Mouse (Mus musculus): ENCODE measurements around the gene Psmg3. TPM values are rescaled to one million over a fixed set of nuclear protein-coding genes. Genes with fewer than 3 reads are reported as not detected.

The Psmg3 gene
- polyA plus RNA-seq, 1 experiment from 2014 or later, result 80.3 TPM

GRCm38 (mm10) chr5:139798168-139798900, 28.4 kb downstream of the Psmg3 start:
- Histone ChIP-seq H3K4me3 (ENCODE audit: low read length) (peak overlapping the region; percentile 8; the same call in 1 of the 2 replicates), H3K27me3 (replicated peaks; ENCODE audit: control insufficient read depth, insufficient read depth, low read length) (no peaks in the 10 kb centered on the region), H3K27ac (ENCODE audit: low read length) (peak overlapping the region; percentile 48; the same call in 1 of the 2 replicates), H3K4me1 (ENCODE audit: control insufficient read depth, insufficient read depth, low read length) (peaks cover 54% of the 10 kb centered on the region), H3K9ac (ENCODE audit: low read depth, low read length) (peak overlapping the region; percentile 25; the same call in 1 of the 2 replicates), H3K36me3 (ENCODE audit: control insufficient read depth, insufficient read depth, low read length) (peaks cover 12% of the 10 kb centered on the region; the same call in 1 of the 2 replicates), H3K4me2 (ENCODE audit: low read depth, low read length) (peak overlapping the region; percentile 31), H3K9me3 (ENCODE audit: control insufficient read depth, low read length) (no peaks in the 10 kb centered on the region)
- no peak for ATAC-seq
- WGBS, result 42% methylated on average over 10 of the region's 12 CpGs

GRCm38 (mm10) chr5:139797473-139798167, 29.1 kb downstream of the Psmg3 start:
- Histone ChIP-seq H3K4me1 (ENCODE audit: control insufficient read depth, insufficient read depth, low read length) (peaks cover 58% of the 10 kb centered on the region), H3K27me3 (replicated peaks; ENCODE audit: control insufficient read depth, insufficient read depth, low read length) (no peaks in the 10 kb centered on the region), H3K36me3 (ENCODE audit: control insufficient read depth, insufficient read depth, low read length) (peaks cover 12% of the 10 kb centered on the region; the same call in 1 of the 2 replicates), H3K9me3 (ENCODE audit: control insufficient read depth, low read length) (no peaks in the 10 kb centered on the region), H3K4me2 (ENCODE audit: low read depth, low read length) (peak overlapping the region; percentile 46), H3K27ac (ENCODE audit: low read length) (peak overlapping the region; percentile 80), H3K4me3 (ENCODE audit: low read length) (peak overlapping the region; percentile 8; the same call in 1 of the 2 replicates), H3K9ac (ENCODE audit: low read depth, low read length) (peak overlapping the region; percentile 50; the same call in 1 of the 2 replicates)
- ATAC-seq, result 0 out of 2 replicates have a peak, but pooled peaks have one; percentile 11
- 35% methylated on average over 11 of the region's 11 CpGs for WGBS

- WGBS, result 9% methylated on average over 13 of the region's 13 CpGs
- Histone ChIP-seq H3K9me3 (ENCODE audit: control insufficient read depth, low read length) (no peaks in the 10 kb centered on the region), H3K9ac (ENCODE audit: low read depth, low read length) (peak overlapping the region; percentile 50), H3K4me2 (ENCODE audit: low read depth, low read length) (peak overlapping the region; percentile 46), H3K4me1 (ENCODE audit: control insufficient read depth, insufficient read depth, low read length) (peaks cover 63% of the 10 kb centered on the region), H3K27me3 (replicated peaks; ENCODE audit: control insufficient read depth, insufficient read depth, low read length) (no peaks in the 10 kb centered on the region), H3K4me3 (ENCODE audit: low read length) (peak overlapping the region; percentile 17), H3K36me3 (ENCODE audit: control insufficient read depth, insufficient read depth, low read length) (peaks cover 12% of the 10 kb centered on the region; the same call in 1 of the 2 replicates), H3K27ac (ENCODE audit: low read length) (peak overlapping the region; percentile 80)
- peak; percentile 70 for ATAC-seq
Observed at GRCm38 (mm10) chr5:139796900-139797299, 29.8 kb downstream of the Psmg3 start.

- 74% methylated on average over 9 of the region's 9 CpGs for WGBS
- H3K27me3 ChIP-seq (replicated peaks; ENCODE audit: control insufficient read depth, insufficient read depth, low read length), result no peaks in the 10 kb centered on the region
- peak overlapping the region; percentile 38; the same call in 1 of the 2 replicates for H3K9ac ChIP-seq (ENCODE audit: low read depth, low read length)
- no peak overlapping the region for H3K27ac ChIP-seq (ENCODE audit: low read length)
- H3K36me3 ChIP-seq (ENCODE audit: control insufficient read depth, insufficient read depth, low read length), result 0 out of 2 replicates have a peak, but pooled peaks cover 8% of the 10 kb centered on the region
- peaks cover 64% of the 10 kb centered on the region for H3K4me1 ChIP-seq (ENCODE audit: control insufficient read depth, insufficient read depth, low read length)
- ATAC-seq, result no peak
- no peak overlapping the region for H3K4me3 ChIP-seq (ENCODE audit: low read length)
- no peak overlapping the region for H3K4me2 ChIP-seq (ENCODE audit: low read depth, low read length)
- H3K9me3 ChIP-seq (ENCODE audit: control insufficient read depth, low read length), result no peaks in the 10 kb centered on the region
Observed at GRCm38 (mm10) chr5:139796001-139796620, 30.6 kb downstream of the Psmg3 start.

- Histone ChIP-seq H3K4me2 (ENCODE audit: low read depth, low read length) (no peak overlapping the region), H3K27ac (ENCODE audit: low read length) (no peak overlapping the region; the same call in 1 of the 2 replicates), H3K36me3 (ENCODE audit: control insufficient read depth, insufficient read depth, low read length) (no peaks in the 10 kb centered on the region), H3K9ac (ENCODE audit: low read depth, low read length) (0 out of 2 replicates have a peak overlapping the region, but pooled peaks have one; percentile 7), H3K27me3 (replicated peaks; ENCODE audit: control insufficient read depth, insufficient read depth, low read length) (no peaks in the 10 kb centered on the region), H3K4me1 (ENCODE audit: control insufficient read depth, insufficient read depth, low read length) (peaks cover 67% of the 10 kb centered on the region), H3K4me3 (ENCODE audit: low read length) (no peak overlapping the region), H3K9me3 (ENCODE audit: control insufficient read depth, low read length) (no peaks in the 10 kb centered on the region)
- 66% methylated on average over 10 of the region's 10 CpGs for WGBS
- ATAC-seq, result no peak
Observed at GRCm38 (mm10) chr5:139794938-139795337, 31.7 kb downstream of the Psmg3 start.

- Histone ChIP-seq H3K4me1 (ENCODE audit: control insufficient read depth, insufficient read depth, low read length) (peaks cover 67% of the 10 kb centered on the region), H3K27me3 (replicated peaks; ENCODE audit: control insufficient read depth, insufficient read depth, low read length) (no peaks in the 10 kb centered on the region), H3K9me3 (ENCODE audit: control insufficient read depth, low read length) (no peaks in the 10 kb centered on the region), H3K4me2 (ENCODE audit: low read depth, low read length) (peak overlapping the region; percentile 86), H3K4me3 (ENCODE audit: low read length) (peak overlapping the region; percentile 36; the same call in 1 of the 2 replicates), H3K9ac (ENCODE audit: low read depth, low read length) (no peak overlapping the region), H3K27ac (ENCODE audit: low read length) (peak overlapping the region; percentile 96), H3K36me3 (ENCODE audit: control insufficient read depth, insufficient read depth, low read length) (no peaks in the 10 kb centered on the region)
- 83% methylated on average over 5 of the region's 5 CpGs for WGBS
- ATAC-seq, result no peak
Observed at GRCm38 (mm10) chr5:139794137-139794536, 32.5 kb downstream of the Psmg3 start.

GRCm38 (mm10) chr5:139793338-139794089, 33.2 kb downstream of the Psmg3 start:
- Histone ChIP-seq H3K9me3 (ENCODE audit: control insufficient read depth, low read length) (no peaks in the 10 kb centered on the region), H3K27me3 (replicated peaks; ENCODE audit: control insufficient read depth, insufficient read depth, low read length) (no peaks in the 10 kb centered on the region), H3K36me3 (ENCODE audit: control insufficient read depth, insufficient read depth, low read length) (no peaks in the 10 kb centered on the region), H3K4me3 (ENCODE audit: low read length) (peak overlapping the region; percentile 78), H3K27ac (ENCODE audit: low read length) (peak overlapping the region; percentile 96), H3K4me1 (ENCODE audit: control insufficient read depth, insufficient read depth, low read length) (peaks cover 66% of the 10 kb centered on the region), H3K9ac (ENCODE audit: low read depth, low read length) (peak overlapping the region; percentile 86), H3K4me2 (ENCODE audit: low read depth, low read length) (peak overlapping the region; percentile 86)
- ATAC-seq, result peak; percentile 52
- 19% methylated on average over 11 of the region's 11 CpGs for WGBS

GRCm38 (mm10) chr5:139792966-139793337, 33.7 kb downstream of the Psmg3 start:
- 27% methylated on average over 3 of the region's 3 CpGs for WGBS

More at GRCm38 (mm10) chr5:139792966-139793337, 33.7 kb downstream of the Psmg3 start:
- Histone ChIP-seq H3K27me3 (replicated peaks; ENCODE audit: control insufficient read depth, insufficient read depth, low read length) (no peaks in the 10 kb centered on the region), H3K36me3 (ENCODE audit: control insufficient read depth, insufficient read depth, low read length) (no peaks in the 10 kb centered on the region), H3K4me2 (ENCODE audit: low read depth, low read length) (peak overlapping the region; percentile 86), H3K27ac (ENCODE audit: low read length) (peak overlapping the region; percentile 96), H3K4me1 (ENCODE audit: control insufficient read depth, insufficient read depth, low read length) (peaks cover 60% of the 10 kb centered on the region), H3K9me3 (ENCODE audit: control insufficient read depth, low read length) (no peaks in the 10 kb centered on the region), H3K4me3 (ENCODE audit: low read length) (peak overlapping the region; percentile 78), H3K9ac (ENCODE audit: low read depth, low read length) (peak overlapping the region; percentile 86)
- ATAC-seq, result no peak

Measured in intestine, embryonic 16.5 days (tissue).